Mouse (Mus musculus) small intestine, adult 2 months (tissue): ENCODE data around the gene Tle4.

ENCODE experiments used
- CTCF ChIP-seq: fragments of 200-500 bp; IDR thresholded peaks from 2 replicates; pipeline ENCODE4 v1.5.1; 2012; ENCODE audit warnings: low read depth, mild to moderate bottlenecking, control low read depth, inconsistent platforms, low read length, moderate library complexity, mixed read lengths; ENCODE audit not compliant: insufficient replicate concordance, insufficient read length; ENCODE audit errors: extremely low read depth
- POLR2A ChIP-seq: fragments of 200-500 bp; IDR thresholded peaks from 2 replicates; pipeline ENCODE4 v1.6.1; 2012; ENCODE audit warnings: low read depth, mild to moderate bottlenecking, control low read depth, inconsistent platforms, low read length, moderate library complexity

DNA sequence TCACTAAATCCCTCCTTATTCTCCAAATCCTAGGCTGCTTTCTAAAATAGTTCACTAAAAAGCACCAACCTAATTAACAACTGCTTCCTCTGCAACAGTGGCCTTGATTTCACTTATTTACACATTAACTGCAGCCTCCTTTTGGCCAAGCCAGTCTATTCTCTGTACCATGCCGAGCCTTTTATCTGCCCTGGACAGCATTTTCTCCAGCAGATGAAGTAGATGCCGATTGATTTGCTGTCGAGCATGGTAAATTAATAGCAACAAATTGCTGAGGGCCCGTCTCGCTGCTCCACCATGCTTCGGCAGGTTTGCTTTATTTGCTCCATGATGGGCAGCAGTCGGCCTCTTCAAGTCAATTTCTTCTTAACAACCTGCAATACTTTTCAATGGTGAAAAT is 7.7 kb downstream of the Tle4 start:
- no peak for TF ChIP-seq CTCF
- TF ChIP-seq POLR2A = no peak
